Mouse (Mus musculus): ENCODE data around the gene Olfr459.

Olfr459 gene

GRCm38 (mm10) chr6:41775077-41775476, at the start of gene Olfr459:
TSS of gene Olfr459 (minus strand) at chr6:41775177.
- no peak for DNase-seq

- no peak for DNase-seq
Observed at GRCm38 (mm10) chr6:41824086-41824485, 49.1 kb upstream of the Olfr459 start.

- no peak for DNase-seq
Observed at GRCm38 (mm10) chr6:41786700-41787099, 11.7 kb upstream of the Olfr459 start.

GRCm38 (mm10) chr6:41775721-41776120, 744 bp upstream of the Olfr459 start:
- DNase-seq = no peak

GRCm38 (mm10) chr6:41769872-41770271, 5.1 kb downstream of the Olfr459 start:
- DNase-seq = no peak

GRCm38 (mm10) chr6:41764306-41764705, 10.7 kb downstream of the Olfr459 start:
- no peak for DNase-seq

- no peak for DNase-seq
Observed at GRCm38 (mm10) chr6:41762370-41762757, 12.6 kb downstream of the Olfr459 start.

- DNase-seq = peak; percentile 10
Observed at GRCm38 (mm10) chr6:41761702-41762369, 13.1 kb downstream of the Olfr459 start.

GRCm38 (mm10) chr6:41759618-41760017, 15.4 kb downstream of the Olfr459 start:
- no peak for DNase-seq

- DNase-seq = no peak
Observed at GRCm38 (mm10) chr6:41758421-41758820, 16.6 kb downstream of the Olfr459 start.

GRCm38 (mm10) chr6:41757199-41757598, 17.8 kb downstream of the Olfr459 start:
- no peak for DNase-seq

- no peak for DNase-seq
Observed at GRCm38 (mm10) chr6:41754626-41755025, 20.4 kb downstream of the Olfr459 start.

- DNase-seq = no peak
Observed at GRCm38 (mm10) chr6:41744664-41745392, 30.1 kb downstream of the Olfr459 start.

GRCm38 (mm10) chr6:41741101-41741500, 33.9 kb downstream of the Olfr459 start:
- no peak for DNase-seq

GRCm38 (mm10) chr6:41734719-41735470, 40.1 kb downstream of the Olfr459 start:
- DNase-seq = no peak

GRCm38 (mm10) chr6:41727989-41728609, 46.9 kb downstream of the Olfr459 start:
- DNase-seq = no peak

GRCm38 (mm10) chr6:41721430-41721829, 53.5 kb downstream of the Olfr459 start:
- no peak for DNase-seq

Data from kidney, adult 11 months (tissue).